Mouse (Mus musculus) heart, adult 2 months (tissue): ENCODE measurements around the gene Idh3b.

Experiments
- CTCF ChIP-seq: fragments of 200-600 bp; IDR thresholded peaks from 2 replicates; pipeline ENCODE4 v1.8.1; 2022; ENCODE audit warnings: antibody characterized with exemption, mild to moderate bottlenecking, moderate library complexity
- EP300 ChIP-seq: fragments of 200-500 bp; IDR thresholded peaks from 2 replicates; pipeline ENCODE4 v1.6.1; 2011; ENCODE audit warnings: low read depth, low read length, control low read depth; ENCODE audit not compliant: insufficient read depth
- POLR2A ChIP-seq: fragments of 200-500 bp; IDR thresholded peaks from 2 replicates; pipeline ENCODE4 v1.6.1; 2011; ENCODE audit warnings: mild to moderate bottlenecking, low read depth, low read length, control low read depth; ENCODE audit not compliant: insufficient read depth

DNA sequence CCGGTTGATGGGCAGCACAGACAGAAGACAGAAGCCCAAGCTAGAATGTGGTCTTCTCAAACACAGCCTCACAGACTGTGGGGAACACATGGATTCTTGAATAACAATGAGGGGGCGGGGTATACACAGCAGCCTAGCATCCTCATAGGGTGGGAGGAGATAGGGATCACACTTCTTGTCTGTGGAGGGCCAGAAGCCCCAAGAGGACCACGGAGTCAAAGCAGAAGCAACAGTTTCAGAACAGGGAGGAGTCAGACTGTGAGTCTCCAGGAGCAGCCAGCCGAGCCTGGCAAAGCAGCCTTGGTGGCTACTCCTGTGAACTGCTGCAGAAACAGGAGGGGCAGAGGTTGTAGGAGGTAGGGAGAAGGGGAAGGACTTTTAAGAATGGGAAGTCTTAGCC, 9.1 kb upstream of the Idh3b start:
- TF ChIP-seq POLR2A (no peak), CTCF (no peak), EP300 (no peak)
